Mouse (Mus musculus): ENCODE data around the gene Hmmr.

Hmmr gene

DNA sequence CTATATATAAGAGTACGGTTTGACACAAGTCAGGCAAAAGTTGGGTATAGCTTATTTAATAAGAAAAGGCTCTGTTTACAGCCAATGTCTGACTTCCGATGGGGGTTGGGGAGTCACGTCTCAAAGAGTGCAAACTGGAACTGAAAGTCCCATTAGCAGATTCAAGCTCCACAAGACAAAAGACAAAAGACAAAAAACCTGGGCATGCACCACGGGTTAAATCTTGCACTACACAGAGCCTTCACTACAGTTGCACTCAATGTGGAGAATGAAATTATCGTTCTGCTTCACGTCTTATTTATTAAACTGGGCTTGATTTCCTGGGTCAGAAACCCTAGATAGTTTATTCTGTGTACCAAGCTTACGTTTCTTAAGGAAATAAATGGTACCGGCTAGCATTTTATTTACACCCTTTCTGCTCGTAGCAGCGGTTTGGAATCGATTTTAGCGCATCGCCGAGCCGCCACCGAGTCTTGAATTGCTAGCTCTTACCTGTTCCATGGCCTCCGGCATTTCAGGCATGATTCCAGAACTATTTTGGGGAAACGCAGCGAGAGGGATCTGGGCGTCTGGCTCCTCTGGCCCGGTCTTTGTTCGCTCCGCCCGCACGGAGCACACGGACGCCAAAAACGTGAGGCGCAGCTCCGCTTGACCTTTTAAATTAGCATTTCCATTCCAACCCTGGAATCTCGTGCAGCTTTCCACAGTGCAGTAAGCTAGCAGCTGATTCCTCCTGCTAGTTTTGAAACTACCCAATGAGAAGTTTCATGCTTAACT, 38.7 kb downstream of the Hmmr start:
- DNase-seq: peak; percentile 76 to 80

DNA sequence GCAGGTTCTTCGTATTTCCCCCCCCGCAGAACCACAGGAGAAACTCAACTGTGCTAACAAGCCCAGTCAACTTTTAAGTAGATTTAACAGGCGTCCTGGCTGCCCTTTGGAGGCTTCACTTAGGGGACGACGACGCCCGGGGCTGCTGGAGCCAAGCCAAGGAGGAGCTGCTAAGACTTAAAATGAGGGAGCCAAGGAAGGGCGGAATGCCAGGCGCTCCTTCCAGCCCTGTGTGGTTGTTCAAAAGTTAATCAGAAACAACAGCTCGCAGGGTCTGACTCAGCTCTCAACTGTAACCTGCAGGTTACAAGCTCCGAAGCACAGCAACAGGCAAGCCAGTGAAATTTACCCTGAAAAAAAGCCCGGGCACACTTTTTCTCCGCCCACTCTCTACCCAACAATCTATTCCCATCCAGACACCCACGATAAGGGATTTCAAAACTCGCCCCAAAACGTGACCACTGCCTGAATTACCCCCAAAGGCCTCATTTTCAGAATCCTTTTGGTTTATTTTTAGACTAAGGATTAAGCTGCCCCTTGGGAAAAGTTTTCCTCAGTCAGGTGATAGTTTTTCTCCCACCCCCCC, 39.8 kb downstream of the Hmmr start:
- peak; percentile 39 to 43 for DNase-seq

DNA sequence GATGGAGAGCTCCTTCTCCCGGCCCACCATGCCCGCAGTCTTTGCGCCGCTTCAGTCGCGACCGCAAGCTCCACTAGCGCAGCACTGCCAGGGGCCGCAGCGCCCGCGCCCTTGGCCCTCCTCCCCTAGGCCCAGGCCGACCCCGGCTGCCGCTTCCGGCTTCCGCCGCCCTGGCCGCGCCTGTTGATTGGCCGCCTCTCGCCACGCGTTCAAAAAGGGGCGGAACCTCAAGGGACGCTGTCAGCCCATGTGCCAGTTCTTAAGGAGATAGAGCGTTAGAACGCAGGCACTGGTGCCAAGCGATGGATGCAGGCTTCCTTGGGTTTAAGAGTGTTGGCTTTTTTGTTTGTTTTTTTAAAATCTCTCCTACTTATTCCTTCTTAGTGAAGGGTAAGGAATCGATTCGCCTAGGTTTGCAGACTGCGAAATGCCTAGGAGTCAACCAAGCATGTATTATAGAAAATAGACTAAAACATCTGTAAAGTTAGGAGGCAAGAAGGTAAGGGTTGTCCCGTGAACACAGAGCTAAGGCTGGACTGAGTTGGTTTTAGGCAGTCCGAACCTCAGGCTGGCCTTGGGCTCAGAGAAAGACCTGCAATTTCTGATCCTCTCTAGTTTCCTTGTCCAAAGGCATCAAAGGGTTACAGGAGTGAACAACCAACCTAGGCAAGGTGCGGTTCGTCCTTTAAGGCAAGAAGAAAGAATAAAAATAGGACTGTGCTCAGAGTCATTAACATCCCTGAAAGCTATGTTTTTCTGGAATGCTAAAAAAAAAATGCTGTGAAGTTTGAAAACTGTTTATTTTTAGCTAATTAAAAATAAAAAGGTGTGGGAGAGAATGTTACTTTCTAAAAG, 40.5 kb downstream of the Hmmr start:
- peak; percentile 94 for DNase-seq

DNA sequence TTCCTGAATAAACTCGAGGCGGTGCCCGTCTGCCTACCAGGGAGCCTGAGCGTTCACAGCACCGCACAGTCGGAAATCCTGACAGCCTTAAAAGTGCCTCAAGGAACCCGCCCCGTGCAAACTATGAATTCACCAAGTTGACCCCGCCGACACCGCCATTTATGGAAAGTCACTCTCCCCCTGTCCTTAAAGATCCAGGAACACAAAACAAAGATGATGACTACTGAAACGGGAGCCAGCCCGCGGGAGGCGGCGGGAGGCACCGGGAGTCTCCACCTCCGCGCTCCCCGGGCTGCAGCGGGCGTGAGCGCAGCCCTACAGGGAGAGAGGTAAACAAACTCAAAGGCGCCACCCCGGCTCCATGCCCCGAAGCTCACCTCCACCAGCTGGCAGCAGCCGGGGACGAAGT, 41.1 kb downstream of the Hmmr start:
- no peak for DNase-seq

DNA sequence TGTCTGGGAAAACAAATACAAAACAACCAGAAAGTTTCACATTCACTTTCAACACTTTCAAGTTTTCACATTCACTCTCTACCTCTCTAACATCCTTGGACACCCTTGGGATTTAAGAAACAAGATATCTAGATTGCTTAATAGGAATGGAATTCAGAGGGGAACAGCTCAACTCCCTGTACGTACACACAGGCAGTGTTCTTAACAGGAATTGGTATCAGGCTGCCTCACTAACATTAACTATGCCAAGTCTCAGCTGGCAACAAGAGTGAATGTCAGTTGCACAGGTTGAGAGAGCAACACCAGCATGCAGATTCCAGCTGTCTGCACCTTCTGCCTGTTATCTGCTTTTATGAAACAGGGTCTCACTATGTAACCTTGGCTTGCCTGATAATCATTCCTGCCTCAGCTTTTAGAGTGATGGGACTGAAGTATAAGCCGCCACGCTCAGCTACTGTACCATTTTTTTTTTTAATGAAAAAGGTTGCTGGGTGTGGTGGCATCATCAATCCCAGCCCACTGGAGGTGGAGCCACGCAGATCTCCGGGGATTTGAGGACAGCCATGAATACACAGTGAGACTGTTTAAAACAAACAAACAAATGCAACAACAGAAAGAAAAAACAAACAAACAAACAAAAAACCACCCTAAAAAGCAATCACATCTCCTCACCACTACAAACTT, 42.6 kb downstream of the Hmmr start:
- no peak for DNase-seq

DNA sequence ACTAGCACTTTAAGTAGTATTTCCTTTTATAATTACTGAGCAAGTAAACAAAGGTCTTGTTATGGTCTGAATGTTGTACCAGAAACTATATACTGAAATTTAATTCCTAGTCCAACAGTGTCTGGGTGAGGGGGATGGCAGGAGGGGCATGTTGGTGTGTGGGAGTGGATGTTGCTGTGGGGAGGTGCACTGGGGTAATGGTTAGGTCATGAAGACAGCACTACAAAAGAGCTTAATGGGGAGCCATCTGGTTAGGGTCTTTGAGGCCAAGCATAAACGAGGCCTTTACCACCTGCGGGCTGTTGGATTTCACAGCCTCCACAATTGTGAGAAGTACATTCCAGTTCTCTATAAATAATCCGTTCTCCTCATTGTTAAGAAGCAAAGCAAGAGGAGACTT, 49.9 kb downstream of the Hmmr start:
- DNase-seq: no peak

DNA sequence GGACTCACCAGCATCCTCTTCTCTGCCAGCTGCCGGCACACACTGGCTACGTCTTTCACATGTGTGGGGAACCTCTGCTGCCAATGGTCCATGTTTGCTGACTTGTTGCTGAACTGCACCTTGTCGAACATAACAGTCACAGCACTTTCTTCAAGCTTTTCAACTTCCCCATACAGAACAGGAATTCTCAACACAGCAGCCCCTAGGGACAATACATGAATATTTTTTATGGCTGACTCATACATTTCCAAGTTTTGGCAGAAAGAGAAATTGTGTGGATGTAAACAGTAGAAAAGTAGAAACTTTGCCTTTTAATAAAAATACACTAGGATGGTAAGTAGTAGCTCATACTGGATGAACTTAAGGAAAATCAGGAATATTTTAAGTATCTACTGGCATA, 50.8 kb downstream of the Hmmr start:
- DNase-seq: no peak

DNA sequence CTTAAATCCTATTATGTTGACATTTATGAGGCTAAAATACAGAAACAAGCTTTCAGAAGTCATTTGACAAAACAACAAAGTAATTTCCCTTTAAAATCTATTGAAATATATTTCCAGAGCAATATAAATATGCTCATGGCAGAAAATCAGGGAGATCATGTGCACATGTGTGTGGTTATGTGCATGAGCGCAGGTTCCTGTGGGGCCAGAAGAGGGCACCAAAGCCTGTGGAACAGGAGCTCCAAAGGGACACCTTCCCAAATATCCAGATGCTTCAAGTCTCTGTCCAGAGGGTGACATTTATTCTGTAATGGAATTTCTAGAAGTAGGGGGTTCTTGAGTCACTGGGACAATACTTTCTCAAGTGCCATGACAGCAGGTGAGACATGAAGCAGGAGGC, 56.1 kb downstream of the Hmmr start:
- DNase-seq: peak in 1 of 2 experiments; percentile 17

DNA sequence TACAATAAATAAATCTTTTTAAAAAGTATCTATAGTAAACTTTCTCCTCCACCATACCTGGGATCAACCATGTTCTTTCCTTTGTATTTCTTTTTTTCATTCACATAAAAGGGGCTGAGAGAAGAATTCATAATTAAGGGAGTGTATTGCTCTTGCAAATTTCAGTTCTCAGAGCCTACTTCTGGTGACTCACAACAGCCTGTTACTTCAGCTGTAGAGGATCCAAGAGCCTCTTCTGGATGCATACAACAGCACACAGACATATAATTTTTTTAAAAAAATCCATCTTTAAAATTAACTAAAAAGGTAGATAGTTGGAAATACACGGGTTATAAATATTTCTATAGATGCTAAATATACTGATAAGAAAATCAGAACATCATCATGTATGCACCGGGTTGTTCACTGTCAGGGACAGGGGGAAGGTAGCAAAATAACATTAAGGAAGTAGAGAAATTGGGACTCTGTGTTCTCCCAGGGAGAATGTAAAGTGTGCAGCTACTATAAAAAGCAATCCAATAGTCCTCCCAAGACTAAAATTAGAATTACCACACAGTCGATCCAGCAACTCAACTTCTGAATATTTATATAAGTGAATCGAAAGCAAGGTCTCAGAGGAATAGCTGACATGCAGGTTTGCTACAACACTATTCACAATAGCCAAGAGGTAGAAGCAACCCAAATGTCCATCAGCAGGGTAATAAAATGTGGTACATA, 58.0 kb downstream of the Hmmr start:
- DNase-seq: no peak
